Mouse (Mus musculus): ENCODE results near the gene Pex6. TPM values are rescaled to one million over a fixed set of nuclear protein-coding genes. Genes with fewer than 3 reads are reported as not detected.
A peak's percentile ranks its signal among the peaks of the same experiment; 100 is the strongest.

Gene Pex6
- total and polyA plus RNA-seq, 3 experiments, result 23.0 to 31.2 TPM; not detected in 1

DNA sequence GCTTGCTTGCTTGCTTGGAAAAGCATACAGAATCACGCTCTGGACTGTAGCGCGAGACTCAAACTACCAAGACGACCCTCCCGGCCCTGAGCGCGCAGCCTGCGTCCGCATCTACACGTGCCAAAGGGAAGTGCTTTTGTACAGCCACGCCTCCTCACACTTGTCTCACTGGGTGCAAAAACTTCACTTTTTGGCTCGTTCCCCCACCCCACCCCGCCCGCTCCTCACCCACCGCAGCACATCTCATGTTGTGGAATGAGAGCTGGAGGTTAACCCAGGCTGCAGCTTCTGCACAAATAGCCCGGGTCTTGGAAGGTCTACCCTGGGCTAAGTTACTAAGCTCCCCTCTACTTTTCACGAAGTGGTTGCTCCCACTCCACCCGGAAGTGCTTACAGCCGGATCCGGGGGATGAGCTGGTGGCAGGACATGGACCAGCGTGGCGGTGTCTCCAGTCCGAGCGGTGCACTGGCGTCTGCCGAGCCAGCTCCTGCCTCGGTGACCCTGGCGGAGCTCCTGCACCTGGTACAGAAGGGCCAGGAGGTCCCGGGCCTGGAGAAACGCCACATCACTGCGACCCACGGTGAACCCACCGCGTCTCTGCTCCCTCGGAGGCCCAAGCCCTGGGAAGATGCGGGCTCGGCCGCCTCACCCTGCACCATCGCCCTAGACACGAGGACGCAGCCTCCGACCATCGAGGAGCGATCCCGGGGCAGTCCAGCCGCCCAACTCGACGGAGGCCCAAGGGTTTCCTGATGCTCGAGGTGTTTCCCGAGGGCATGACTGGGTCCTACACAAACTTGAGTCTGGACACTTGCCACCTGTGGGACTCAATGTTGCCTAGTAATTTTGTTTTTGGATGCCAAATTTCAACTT is 61.4 kb downstream of the Pex6 start, which contains the start of gene 2310039H08Rik (continued):
- peak; percentile 39; the same call in 1 of the 2 replicates for TF ChIP-seq MAZ (IDR thresholded peaks at IDR 0.05; ENCODE audit: low read depth, low read length)
- peak; percentile 69 for TF ChIP-seq KAT2A (conservative IDR thresholded peaks at IDR 0.05; ENCODE audit: low read depth, low read length)
- no peak for TF ChIP-seq RCOR1 (IDR thresholded peaks at IDR 0.05; ENCODE audit: low read depth, low read length)
- no peak for TF ChIP-seq SMC3 (IDR thresholded peaks at IDR 0.05; ENCODE audit: low read depth, low read length)
- no peak for TF ChIP-seq CTCF (IDR thresholded peaks at IDR 0.05 in 2 of 3, conservative IDR thresholded peaks at IDR 0.05 in 1 of 3; ENCODE audit: control insufficient read depth in 1 of 3, insufficient read depth in 1 of 3, low read depth in 2 of 3, low read length in 3 of 3, poor library complexity in 1 of 3, severe bottlenecking in 1 of 3)
- TF ChIP-seq POLR2AphosphoS2 (IDR thresholded peaks at IDR 0.05; ENCODE audit: low read length), result peak; percentile 73; the same call in 1 of the 2 replicates
- TF ChIP-seq GATA1 (IDR thresholded peaks at IDR 0.05; ENCODE audit: low read depth, low read length), result no peak
- peak; percentile 67 to 93 for TF ChIP-seq POLR2A (IDR thresholded peaks at IDR 0.05; ENCODE audit: control insufficient read depth in 1 of 2, insufficient read depth in 1 of 2, low read depth in 1 of 2, low read length in 2 of 2, poor library complexity in 1 of 2)
- TF ChIP-seq MAFK (IDR thresholded peaks at IDR 0.05; ENCODE audit: borderline replicate concordance, low read depth, low read length), result no peak
- no peak for TF ChIP-seq E2F4 (IDR thresholded peaks at IDR 0.05; ENCODE audit: borderline replicate concordance, low read depth, low read length)
- peak; percentile 89 for TF ChIP-seq ZMIZ1 (IDR thresholded peaks at IDR 0.05; ENCODE audit: low read depth, low read length)
- TF ChIP-seq MAX (IDR thresholded peaks at IDR 0.05; ENCODE audit: low read length), result peak; percentile 94
- peak; percentile 73; the same call in 1 of the 2 replicates for TF ChIP-seq UBTF (IDR thresholded peaks at IDR 0.05; ENCODE audit: borderline replicate concordance, insufficient read depth, low read depth, low read length)
- peak; percentile 96 for TF ChIP-seq MYC (IDR thresholded peaks at IDR 0.05; ENCODE audit: low read depth, low read length)
- no peak for TF ChIP-seq ZNF384 (IDR thresholded peaks at IDR 0.05; ENCODE audit: low read depth, low read length)
- peak; percentile 89 for TF ChIP-seq ELF1 (IDR thresholded peaks at IDR 0.05; ENCODE audit: low read depth, low read length)
- no peak for TF ChIP-seq GABPA (IDR thresholded peaks at IDR 0.05; ENCODE audit: low read depth, low read length)
- peak; percentile 99 for TF ChIP-seq CHD1 (IDR thresholded peaks at IDR 0.05; ENCODE audit: low read depth, low read length)

DNA sequence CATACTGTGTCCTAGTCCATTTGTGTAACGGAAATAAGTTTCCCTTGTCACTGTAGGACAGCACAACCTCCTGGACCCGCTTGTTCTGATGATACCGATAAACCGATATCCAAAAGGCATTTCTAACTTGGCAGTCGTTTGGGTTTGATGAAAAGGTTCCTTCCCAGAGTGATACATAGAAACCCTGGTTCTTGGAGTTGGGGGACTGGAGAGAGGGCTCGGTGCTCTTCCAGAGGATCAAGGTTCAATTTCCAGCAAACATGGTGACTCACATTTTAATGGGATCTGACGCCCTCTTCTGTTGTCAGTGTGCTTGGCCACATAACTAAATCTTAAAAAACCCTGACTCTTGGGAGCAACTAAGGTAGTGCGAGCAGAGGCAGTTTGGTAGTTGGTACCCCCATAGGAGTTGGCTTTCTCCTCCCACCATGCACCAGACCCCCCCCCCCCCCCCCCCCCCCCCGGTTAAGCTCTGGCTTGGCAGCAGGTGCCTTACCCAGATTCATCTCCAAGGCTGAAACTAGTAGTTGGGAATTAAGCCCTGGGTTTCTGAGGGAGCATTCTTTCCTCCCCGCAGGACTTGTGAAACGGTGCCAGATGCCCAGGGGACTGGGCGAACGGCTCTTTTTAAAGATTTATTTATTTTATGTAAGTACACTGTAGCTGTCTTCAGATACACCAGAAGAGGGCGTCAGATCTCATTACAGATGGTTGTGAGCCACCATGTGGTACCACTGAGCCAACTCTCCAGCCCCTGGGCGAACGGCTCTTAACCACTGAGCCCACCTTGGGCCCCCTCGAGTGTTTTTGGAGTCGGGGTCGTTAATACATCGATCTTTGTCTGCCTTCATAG is 62.2 kb downstream of the Pex6 start:
- Histone ChIP-seq H3K9ac (ENCODE audit: control insufficient read depth, low read depth, low read length, poor library complexity, severe bottlenecking) (peak overlapping the region; percentile 96), H3K27me3 (ENCODE audit: control insufficient read depth in 1 of 2, insufficient read depth in 2 of 2, low read length in 2 of 2) (no peaks in the 10 kb centered on the region), H3K27ac (ENCODE audit: control insufficient read depth, low read depth, low read length) (peak overlapping the region; percentile 90), H3K79me2 (ENCODE audit: control insufficient read depth, insufficient read depth, low read length, poor library complexity) (peaks cover 10% of the 10 kb centered on the region), H3K4me1 (ENCODE audit: control insufficient read depth in 1 of 2, insufficient read depth in 2 of 2, low read length in 2 of 2) (peaks cover 0 to 7% of the 10 kb centered on the region in 2 experiments; a peak in 1 of 4 replicates), H3K36me3 (ENCODE audit: control insufficient read depth in 1 of 2, insufficient read depth in 2 of 2, low read length in 2 of 2) (no peaks in the 10 kb centered on the region; a peak in 1 of 4 replicates), H3K9me3 (replicated peaks; ENCODE audit: insufficient read depth, low read length) (no peaks in the 10 kb centered on the region), H3K4me3 (ENCODE audit: control insufficient read depth in 1 of 2, insufficient read depth in 1 of 2, low read depth in 2 of 2, low read length in 2 of 2) (peak overlapping the region; percentile 69 to 91)
- DNase-seq (ENCODE audit: low read depth, low spot score), result peak; percentile 73
- TF ChIP-seq TCF12 (IDR thresholded peaks at IDR 0.05; ENCODE audit: low read depth, low read length) (no peak), MYC (IDR thresholded peaks at IDR 0.05; ENCODE audit: low read depth, low read length) (0 out of 2 replicates have a peak, but pooled peaks have one; percentile 22), ZMIZ1 (IDR thresholded peaks at IDR 0.05; ENCODE audit: low read depth, low read length) (peak; percentile 66), HCFC1 (IDR thresholded peaks at IDR 0.05; ENCODE audit: low read depth, low read length) (0 out of 2 replicates have a peak, but pooled peaks have one; percentile 31), CHD2 (IDR thresholded peaks at IDR 0.05; ENCODE audit: low read length) (0 out of 2 replicates have a peak, but pooled peaks have one; percentile 20), RAD21 (IDR thresholded peaks at IDR 0.05; ENCODE audit: low read depth, low read length) (peak; percentile 10), ZKSCAN1 (IDR thresholded peaks at IDR 0.05; ENCODE audit: low read depth, low read length) (no peak; the same call in 1 of the 2 replicates), KAT2A (conservative IDR thresholded peaks at IDR 0.05; ENCODE audit: low read depth, low read length) (no peak), ZNF384 (IDR thresholded peaks at IDR 0.05; ENCODE audit: low read depth, low read length) (no peak), MXI1 (IDR thresholded peaks at IDR 0.05; ENCODE audit: low read depth, low read length) (peak; percentile 3; the same call in 1 of the 2 replicates), MYB (IDR thresholded peaks at IDR 0.05; ENCODE audit: low read depth, low read length) (0 out of 2 replicates have a peak, but pooled peaks have one; percentile 18), USF2 (IDR thresholded peaks at IDR 0.05; ENCODE audit: borderline replicate concordance in 1 of 2, insufficient read depth in 1 of 2, low read depth in 1 of 2, low read length in 2 of 2) (no peak), ZC3H11A (IDR thresholded peaks at IDR 0.05; ENCODE audit: low read depth, low read length) (no peak), BHLHE40 (IDR thresholded peaks at IDR 0.05; ENCODE audit: borderline replicate concordance, low read depth, low read length) (0 out of 2 replicates have a peak, but pooled peaks have one; percentile 4), CTCF (IDR thresholded peaks at IDR 0.05 in 2 of 3, conservative IDR thresholded peaks at IDR 0.05 in 1 of 3; ENCODE audit: control insufficient read depth in 1 of 3, insufficient read depth in 1 of 3, low read depth in 2 of 3, low read length in 3 of 3, poor library complexity in 1 of 3, severe bottlenecking in 1 of 3) (peak in 1 of 3 experiments; percentile 54; a peak in 3 of 6 replicates), POLR2AphosphoS2 (IDR thresholded peaks at IDR 0.05; ENCODE audit: low read length) (peak; percentile 93), CHD1 (IDR thresholded peaks at IDR 0.05; ENCODE audit: low read depth, low read length) (no peak), UBTF (IDR thresholded peaks at IDR 0.05; ENCODE audit: borderline replicate concordance, insufficient read depth, low read depth, low read length) (no peak)
